Mouse (Mus musculus): ENCODE results near the gene Nrip1. TPM values are rescaled to one million over a fixed set of nuclear protein-coding genes. Genes with fewer than 3 reads are reported as not detected.

The Nrip1 gene
- total and polyA plus RNA-seq, 3 experiments = not detected

- no peaks in the 10 kb centered on the region for H3K27me3 ChIP-seq (replicated peaks)
- H3K36me3 ChIP-seq (replicated peaks in 1 of 2; ENCODE audit: control insufficient read depth in 1 of 2, insufficient read depth in 1 of 2, low read length in 1 of 2) = no peaks in the 10 kb centered on the region
- in situ Hi-C loops (cut with MboI; ENCODE audit: low pct_ligation_motif_present, low pct_unique_long_range_greater_than_20kb, low sequenced_read_pairs) = no loop called here
- H3K4me1 ChIP-seq (ENCODE audit: control insufficient read depth in 1 of 2, insufficient read depth in 2 of 2) = no peaks in the 10 kb centered on the region
- H3K4me2 ChIP-seq (ENCODE audit: insufficient read depth, low read depth, poor library complexity, severe bottlenecking) = no peak overlapping the region
- no peak overlapping the region for H3K4me3 ChIP-seq (replicated peaks in 1 of 3; ENCODE audit: low read depth in 2 of 3, low read length in 2 of 3, poor library complexity in 1 of 3)
- no peak for TF ChIP-seq CHD1 (IDR thresholded peaks at IDR 0.05; ENCODE audit: low read depth, low read length)
- TF ChIP-seq EP300 (IDR thresholded peaks at IDR 0.05; ENCODE audit: low read length) = no peak
- no peak for TF ChIP-seq MYC (IDR thresholded peaks at IDR 0.05; ENCODE audit: low read depth, low read length)
- no peak for TF ChIP-seq POLR2A (IDR thresholded peaks at IDR 0.05; ENCODE audit: low read depth, low read length)
- no peak for TF ChIP-seq ZC3H11A (IDR thresholded peaks at IDR 0.05; ENCODE audit: low read depth, low read length)
- TF ChIP-seq POLR2AphosphoS2 (IDR thresholded peaks at IDR 0.05; ENCODE audit: low read depth, low read length) = no peak
- no peak for TF ChIP-seq ZMIZ1 (IDR thresholded peaks at IDR 0.05; ENCODE audit: low read depth, low read length)
- TF ChIP-seq MXI1 (IDR thresholded peaks at IDR 0.05; ENCODE audit: low read depth, low read length) = no peak
- no peak for TF ChIP-seq NELFE (IDR thresholded peaks at IDR 0.05; ENCODE audit: low read depth, low read length)
- TF ChIP-seq ZNF384 (IDR thresholded peaks at IDR 0.05; ENCODE audit: low read depth, low read length) = no peak
- no peak for TF ChIP-seq ELF1 (IDR thresholded peaks at IDR 0.05; ENCODE audit: low read depth, low read length)
- TF ChIP-seq NRF1 (IDR thresholded peaks at IDR 0.05; ENCODE audit: low read depth, low read length) = no peak
- H3K9me3 ChIP-seq (replicated peaks; ENCODE audit: low read length) = peaks cover 71% of the 10 kb centered on the region
- DNase-seq (ENCODE audit: extremely low read depth) = no peak
- dilution Hi-C loops (cut with MboI; ENCODE audit: extremely low pct_ligation_motif_present, extremely low pct_unique_long_range_greater_than_20kb, low sequenced_read_pairs) = no loop called here
- H3K79me2 ChIP-seq (replicated peaks; ENCODE audit: control insufficient read depth, extremely low read depth, insufficient read depth, poor library complexity, severe bottlenecking) = no peaks in the 10 kb centered on the region
- no peak overlapping the region for H3K9ac ChIP-seq (ENCODE audit: insufficient read depth, low read depth)
- no peak overlapping the region for H3K27ac ChIP-seq (ENCODE audit: insufficient read depth, low read depth)
These were observed 42.4 kb downstream of the Nrip1 start for GRCm38 (mm10) chr16:76331231-76331630.

GRCm38 (mm10) chr16:76325315-76325710 is 48.3 kb downstream of the Nrip1 start:
- Histone ChIP-seq H3K4me1 (ENCODE audit: control insufficient read depth in 1 of 2, insufficient read depth in 2 of 2) (no peaks in the 10 kb centered on the region), H3K4me3 (replicated peaks in 1 of 3; ENCODE audit: low read depth in 2 of 3, low read length in 2 of 3, poor library complexity in 1 of 3) (no peak overlapping the region), H3K27ac (ENCODE audit: insufficient read depth, low read depth) (no peak overlapping the region), H3K4me2 (ENCODE audit: insufficient read depth, low read depth, poor library complexity, severe bottlenecking) (no peak overlapping the region; the same call in 1 of the 2 replicates), H3K9me3 (replicated peaks; ENCODE audit: low read length) (peaks cover 71% of the 10 kb centered on the region), H3K9ac (ENCODE audit: insufficient read depth, low read depth) (no peak overlapping the region), H3K36me3 (replicated peaks in 1 of 2; ENCODE audit: control insufficient read depth in 1 of 2, insufficient read depth in 1 of 2, low read length in 1 of 2) (no peaks in the 10 kb centered on the region), H3K79me2 (replicated peaks; ENCODE audit: control insufficient read depth, extremely low read depth, insufficient read depth, poor library complexity, severe bottlenecking) (no peaks in the 10 kb centered on the region), H3K27me3 (replicated peaks) (no peaks in the 10 kb centered on the region)
- TF ChIP-seq HCFC1 (IDR thresholded peaks at IDR 0.05; ENCODE audit: low read depth, low read length) (no peak), JUN (IDR thresholded peaks at IDR 0.05; ENCODE audit: insufficient read depth, low read depth, low read length) (no peak), GABPA (IDR thresholded peaks at IDR 0.05; ENCODE audit: insufficient replicate concordance, low read depth, low read length) (no peak), NELFE (IDR thresholded peaks at IDR 0.05; ENCODE audit: low read depth, low read length) (no peak), MYC (IDR thresholded peaks at IDR 0.05; ENCODE audit: low read depth, low read length) (no peak), USF2 (conservative IDR thresholded peaks at IDR 0.05; ENCODE audit: low read depth, low read length) (no peak), EP300 (IDR thresholded peaks at IDR 0.05; ENCODE audit: low read length) (no peak), NRF1 (IDR thresholded peaks at IDR 0.05; ENCODE audit: low read depth, low read length) (no peak), SMC3 (IDR thresholded peaks at IDR 0.05; ENCODE audit: low read depth, low read length) (no peak), TBP (conservative IDR thresholded peaks at IDR 0.05; ENCODE audit: low read depth, low read length) (no peak), PAX5 (IDR thresholded peaks at IDR 0.05; ENCODE audit: low read length) (no peak), UBTF (IDR thresholded peaks at IDR 0.05; ENCODE audit: low read depth, low read length) (no peak), MAFK (IDR thresholded peaks at IDR 0.05; ENCODE audit: insufficient replicate concordance, low read length) (no peak), SIN3A (IDR thresholded peaks at IDR 0.05; ENCODE audit: low read length) (no peak)
- dilution Hi-C loops (cut with MboI; ENCODE audit: extremely low pct_ligation_motif_present, extremely low pct_unique_long_range_greater_than_20kb, low sequenced_read_pairs) = no loop called here
- no peak for DNase-seq (ENCODE audit: extremely low read depth)
- in situ Hi-C loops (cut with MboI; ENCODE audit: low pct_ligation_motif_present, low pct_unique_long_range_greater_than_20kb, low sequenced_read_pairs) = no loop called here

Data from CH12.LX (cell line).